Mouse (Mus musculus) mesoderm, embryonic 11.5 days (tissue): ENCODE data around the gene Pwwp2b.
A peak's percentile ranks its signal among the peaks of the same experiment; 100 is the strongest.

Experiments used
- DNase-seq: peaks from one replicate; pipeline ENCODE4 v3.0.0-alpha.2; 2012; ENCODE audit warnings: low read depth, low spot score

The Pwwp2b gene

DNA sequence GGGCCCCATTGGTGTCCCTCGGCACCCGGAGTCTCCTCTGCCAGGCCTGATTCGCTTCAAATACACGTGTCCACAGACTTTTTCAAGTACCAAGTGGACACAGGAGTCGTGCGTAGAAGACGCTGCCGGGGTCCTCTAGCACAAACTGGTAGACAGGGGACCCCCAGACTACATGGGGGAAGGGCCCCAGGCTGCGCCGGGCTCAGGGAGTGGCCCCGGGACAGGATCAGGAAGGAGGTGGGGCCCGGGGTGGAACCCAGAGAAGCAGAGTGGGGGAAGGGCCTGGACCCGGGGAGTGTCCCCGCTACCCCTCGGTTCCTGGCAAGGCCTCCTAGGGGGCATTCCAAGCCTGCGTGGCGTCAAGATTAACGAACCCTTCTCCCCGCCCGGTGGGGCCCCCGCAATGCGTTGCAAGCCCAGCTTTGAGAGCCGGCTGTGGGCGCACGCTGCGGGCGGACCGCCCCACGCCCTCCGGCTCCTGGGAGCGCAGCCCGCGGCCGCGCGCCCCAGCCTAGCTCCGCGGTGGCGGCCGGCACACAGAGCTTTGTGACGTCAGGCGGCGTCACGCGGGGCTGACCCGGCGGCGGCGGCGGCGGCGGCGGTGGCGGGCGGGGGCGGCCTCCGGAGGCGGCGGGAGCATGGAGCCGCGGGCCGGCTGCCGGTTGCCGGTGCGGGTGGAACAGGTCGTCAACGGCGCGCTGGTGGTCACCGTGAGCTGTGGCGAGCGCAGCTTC, at the start of gene Pwwp2b:
Gene Pwwp2b, plus strand, starts transcription at position 602 of the 734 bp plus-strand sequence.
- peak; percentile 72 for DNase-seq

- DNase-seq = peak; percentile 74
These were observed 48.2 kb upstream of the Pwwp2b start for GRCm38 (mm10) chr7:139200108-139200507.

- no peak for DNase-seq
These were observed 47.1 kb upstream of the Pwwp2b start for GRCm38 (mm10) chr7:139201209-139201608.

DNA sequence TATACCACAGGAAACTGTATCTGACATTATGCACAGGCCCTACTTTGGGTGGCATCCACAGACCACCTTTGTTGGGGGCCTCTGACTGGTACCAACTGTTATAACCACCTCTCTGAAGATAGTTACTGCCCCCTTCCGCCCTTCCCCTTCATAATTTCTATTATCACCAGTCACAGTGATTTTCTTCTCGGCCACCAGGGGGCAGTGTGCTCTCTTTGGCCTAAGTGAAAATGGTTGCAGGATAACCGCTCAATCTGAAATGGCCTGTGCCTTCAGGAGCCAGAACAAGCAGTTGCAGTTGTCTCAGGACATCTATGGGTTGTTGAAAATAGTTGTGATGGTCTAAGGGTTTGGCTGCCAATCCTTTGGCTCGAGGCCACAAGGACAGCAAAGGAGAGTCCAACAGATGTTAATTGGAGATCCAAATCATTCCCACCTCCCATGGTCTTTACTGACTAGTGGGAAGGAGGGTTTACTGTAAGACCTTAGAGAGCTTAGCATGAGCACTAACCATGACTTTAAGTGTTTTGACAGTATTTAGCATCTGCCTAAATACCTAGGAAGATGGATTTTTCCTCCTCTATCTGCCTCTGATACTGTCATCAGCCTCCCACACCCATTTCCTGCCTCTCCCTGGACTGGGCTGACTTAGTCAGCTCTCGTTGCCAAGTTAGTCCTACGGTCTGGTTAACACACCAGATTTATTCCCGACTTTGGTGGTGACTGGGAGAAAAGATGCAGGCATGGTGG, 40.1 kb upstream of the Pwwp2b start:
- DNase-seq = peak; percentile 80

DNA sequence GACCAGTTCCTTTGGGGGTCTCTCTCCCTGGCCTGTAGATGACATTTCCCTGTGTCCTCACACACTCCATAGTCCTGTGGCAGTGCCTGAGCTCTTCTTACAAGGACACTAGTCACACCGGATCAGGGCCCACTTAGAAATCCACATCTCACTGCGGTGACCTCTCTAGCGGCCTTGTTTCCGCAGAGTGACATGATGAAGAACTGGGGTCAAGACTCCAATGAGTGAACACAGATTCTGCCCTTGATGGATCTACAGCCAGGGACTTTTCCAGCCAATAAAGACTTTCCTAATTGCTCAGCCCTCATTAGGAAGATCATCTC, 39.5 kb upstream of the Pwwp2b start:
- no peak for DNase-seq

GRCm38 (mm10) chr7:139211761-139212160, 36.5 kb upstream of the Pwwp2b start:
- no peak for DNase-seq

DNA sequence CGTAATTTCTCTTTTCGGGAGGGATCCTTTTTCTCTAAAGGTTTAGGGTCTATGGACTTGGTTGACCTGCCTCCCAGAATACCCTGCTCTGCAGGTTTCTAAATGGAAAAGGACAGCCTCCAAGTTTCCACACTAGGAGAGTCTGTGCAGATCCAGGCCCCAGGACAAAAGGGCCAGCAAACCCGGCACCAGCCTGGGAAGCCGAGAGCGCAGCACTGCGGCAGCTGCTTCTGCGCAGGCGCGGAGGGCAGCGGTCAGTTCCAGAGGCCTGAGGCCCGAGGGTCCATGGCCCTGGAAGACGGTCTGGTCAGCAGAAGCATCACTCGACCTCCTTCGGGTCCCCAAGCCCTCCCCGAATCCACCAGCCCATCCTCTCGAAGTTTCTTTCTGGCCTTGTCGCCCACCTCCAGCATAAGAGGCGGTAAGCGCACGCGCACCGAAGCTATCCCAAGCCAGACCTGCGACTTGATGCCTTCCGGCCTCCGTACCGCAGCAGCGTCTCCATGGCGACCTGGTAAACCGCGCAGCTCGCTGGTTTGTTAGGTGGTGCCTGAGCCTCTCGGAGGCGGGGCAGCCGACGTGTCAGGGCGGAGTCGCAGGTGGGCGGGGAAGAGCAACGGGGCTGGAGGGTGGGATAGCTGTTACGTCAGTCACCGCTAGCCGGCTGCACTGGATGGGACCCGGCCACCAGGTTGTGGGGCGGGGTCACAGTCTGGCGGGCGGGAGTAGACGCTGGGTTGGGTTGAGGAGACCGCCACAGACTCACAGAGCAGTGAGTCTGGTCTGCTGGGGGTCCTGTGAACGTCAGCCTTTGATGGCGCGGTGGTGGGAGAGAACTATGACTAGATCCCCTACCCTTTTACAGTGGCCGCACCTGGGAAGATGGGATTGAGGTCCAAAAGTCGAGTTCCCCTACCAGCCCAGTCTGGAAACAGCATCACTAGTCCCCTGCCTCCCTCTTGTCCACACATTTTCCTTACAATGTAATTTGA, 35.2 kb upstream of the Pwwp2b start, which contains the start of the genes Lrrc27 and Stk32c:
Gene Lrrc27, plus strand, starts transcription at position 235 of the 992 bp plus-strand sequence.
Gene Stk32c, minus strand, starts transcription at position 554 of the 992 bp plus-strand sequence.
- peak; percentile 99 for DNase-seq

DNA sequence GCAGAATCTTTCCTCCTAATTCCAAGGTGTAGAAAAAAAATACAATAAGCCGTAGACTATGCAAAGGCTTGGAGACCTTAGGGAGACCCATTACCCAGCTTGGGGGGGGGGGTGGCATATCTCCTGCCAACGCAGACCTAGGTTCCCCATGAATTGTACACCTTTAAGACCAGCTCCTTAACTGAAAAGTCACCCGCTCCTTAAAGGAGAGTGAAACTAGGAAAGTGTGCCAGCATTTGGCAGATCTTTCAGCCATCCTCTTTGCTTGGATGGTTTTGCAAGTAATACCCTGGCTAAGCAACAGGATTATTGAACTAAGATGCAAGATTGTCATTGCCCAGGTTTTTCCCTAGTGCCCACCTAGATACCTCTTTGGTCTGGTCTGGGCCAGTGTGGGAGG, 34.5 kb upstream of the Pwwp2b start:
- no peak for DNase-seq

DNA sequence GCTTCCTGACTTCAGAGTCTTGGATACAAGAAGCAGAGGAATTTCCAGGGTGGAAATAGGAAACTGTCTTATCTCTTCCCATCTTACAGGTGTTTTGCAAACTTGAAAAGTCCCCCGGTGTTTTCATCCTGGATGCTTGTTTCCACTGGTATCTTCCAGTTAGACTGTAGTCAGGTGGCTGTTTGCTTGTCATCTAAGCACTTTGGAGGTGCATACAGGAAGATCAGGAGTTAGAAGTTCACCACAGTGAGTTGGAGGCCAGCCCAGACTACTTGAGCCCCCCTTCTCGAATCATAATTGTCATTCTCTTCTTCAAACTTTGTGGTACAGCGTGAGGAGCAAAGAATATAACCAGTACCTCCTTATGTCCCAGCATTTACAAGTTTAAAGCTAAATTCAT, 34.1 kb upstream of the Pwwp2b start:
- no peak for DNase-seq

- DNase-seq = no peak
These were observed 33.5 kb upstream of the Pwwp2b start for GRCm38 (mm10) chr7:139214596-139215340.

- no peak for DNase-seq
These were observed 32.8 kb upstream of the Pwwp2b start for GRCm38 (mm10) chr7:139215516-139215915.

DNA sequence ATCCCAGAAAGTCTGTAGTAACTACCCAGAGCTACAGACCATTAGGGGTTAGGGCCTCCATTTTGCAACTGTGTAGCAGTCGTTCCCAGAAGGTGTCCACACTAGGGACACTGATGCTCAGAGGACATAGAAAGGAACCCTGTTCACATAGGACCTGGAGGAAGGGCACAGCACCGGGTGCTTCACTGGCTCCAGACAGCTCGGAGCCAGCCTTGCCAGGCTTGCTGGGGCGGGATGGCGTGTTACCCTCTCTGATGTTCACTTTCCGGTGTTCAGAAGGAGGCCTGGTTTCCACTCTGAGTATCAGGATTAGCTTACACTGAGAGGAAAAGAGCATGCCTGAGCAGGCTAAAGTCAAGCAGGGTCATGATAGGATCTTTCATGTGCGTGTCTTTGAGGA, 32.3 kb upstream of the Pwwp2b start:
- no peak for DNase-seq

GRCm38 (mm10) chr7:139216464-139216863, 31.8 kb upstream of the Pwwp2b start:
- no peak for DNase-seq

DNA sequence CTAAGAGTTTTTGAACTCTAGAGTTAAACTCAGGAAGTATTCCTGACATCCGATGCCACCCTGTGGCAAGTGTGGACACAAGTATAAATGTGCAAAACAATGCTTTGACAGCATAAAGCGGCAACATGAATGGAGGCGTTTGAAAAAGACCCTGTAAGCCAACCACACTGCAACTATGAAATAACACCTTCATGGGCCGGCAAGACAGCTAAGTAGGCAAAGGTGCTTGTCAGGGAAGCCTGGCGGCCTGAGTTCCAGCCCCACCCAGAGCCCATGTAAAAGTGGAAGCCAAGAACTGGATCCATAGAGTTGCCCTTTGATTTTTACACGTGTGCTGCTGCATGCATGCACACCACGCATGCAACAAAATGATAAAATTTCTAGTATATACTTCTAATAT, 31.2 kb upstream of the Pwwp2b start:
- DNase-seq = no peak

DNA sequence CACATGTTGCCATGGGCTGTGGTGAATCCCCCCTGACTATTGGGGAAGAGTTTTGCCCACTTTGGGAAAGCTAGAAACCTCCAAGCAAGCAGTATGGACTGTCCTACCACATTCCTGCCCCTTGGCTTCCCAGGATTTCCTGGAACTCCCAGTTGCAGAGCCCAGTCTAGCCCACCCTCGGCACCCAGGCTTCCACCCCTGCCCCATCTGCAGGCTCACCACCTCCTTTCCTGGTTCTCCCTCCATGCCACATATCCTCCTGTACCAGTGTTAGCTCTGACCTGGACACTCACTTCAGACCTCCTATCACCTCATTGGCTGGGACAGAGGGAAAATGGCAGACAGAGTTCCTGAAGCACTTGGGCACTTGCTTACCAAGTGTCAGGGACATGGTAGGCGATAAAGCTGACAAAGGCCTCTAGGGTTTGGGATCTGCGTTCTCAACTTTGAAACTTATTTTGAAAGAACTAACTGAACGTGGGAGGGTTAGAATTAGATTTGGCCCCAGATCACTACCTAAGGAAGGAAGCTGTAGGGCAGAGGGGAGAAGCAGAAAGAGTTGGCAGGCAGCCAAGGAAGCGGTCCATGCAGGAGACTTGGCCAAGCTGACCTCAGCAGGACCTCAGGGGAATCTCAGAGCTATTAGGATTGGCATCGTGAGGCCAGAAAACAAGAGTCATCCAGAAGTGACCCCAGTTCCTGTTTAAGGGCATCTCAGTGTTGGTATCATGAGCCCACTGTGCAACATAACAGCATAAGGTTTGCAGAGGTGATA, 29.5 kb upstream of the Pwwp2b start:
- no peak for DNase-seq

- no peak for DNase-seq
These were observed 28.8 kb upstream of the Pwwp2b start for GRCm38 (mm10) chr7:139219486-139219885.

- peak; percentile 43 for DNase-seq
These were observed 28.0 kb upstream of the Pwwp2b start for GRCm38 (mm10) chr7:139220303-139220702.

DNA sequence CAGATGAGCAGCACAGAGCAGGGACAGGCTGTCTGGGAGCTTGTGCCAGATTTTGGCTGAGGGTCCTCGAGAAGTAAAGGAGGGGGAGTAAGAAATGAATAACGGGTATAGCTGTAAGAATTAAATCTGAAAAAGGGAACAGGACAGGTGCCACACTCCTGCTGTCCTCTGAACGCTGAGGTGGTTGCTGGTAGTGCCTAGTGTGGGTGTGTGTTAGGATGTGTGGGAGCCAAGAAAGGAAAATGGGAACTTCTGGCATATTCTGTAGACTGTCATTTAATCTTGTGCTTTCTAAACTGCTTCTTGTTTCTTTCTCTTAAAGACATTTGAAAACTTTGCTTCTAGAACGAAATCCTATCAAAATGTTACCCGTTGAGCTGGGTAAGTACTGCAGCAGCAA, 27.2 kb upstream of the Pwwp2b start:
- no peak for DNase-seq

DNA sequence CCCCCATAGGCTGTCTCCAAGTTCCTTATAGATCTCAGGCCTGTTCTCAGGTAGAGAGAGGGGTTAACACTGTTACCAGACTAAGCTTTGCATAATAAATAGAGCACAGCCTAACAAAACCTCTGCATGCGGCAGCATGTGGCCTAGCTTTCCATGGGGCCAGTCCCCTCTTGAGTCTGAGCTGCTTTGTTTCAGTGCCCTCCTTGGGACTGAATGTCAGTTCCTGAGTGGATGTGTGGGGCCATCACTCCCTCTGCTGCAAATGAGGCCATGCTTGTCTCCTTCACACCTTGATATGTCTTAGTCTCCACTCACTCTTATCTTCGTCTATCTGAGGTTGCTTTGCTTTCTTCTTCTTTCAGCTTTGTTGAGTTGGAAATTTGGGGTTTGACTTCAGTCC, 26.4 kb upstream of the Pwwp2b start:
- no peak for DNase-seq

DNA sequence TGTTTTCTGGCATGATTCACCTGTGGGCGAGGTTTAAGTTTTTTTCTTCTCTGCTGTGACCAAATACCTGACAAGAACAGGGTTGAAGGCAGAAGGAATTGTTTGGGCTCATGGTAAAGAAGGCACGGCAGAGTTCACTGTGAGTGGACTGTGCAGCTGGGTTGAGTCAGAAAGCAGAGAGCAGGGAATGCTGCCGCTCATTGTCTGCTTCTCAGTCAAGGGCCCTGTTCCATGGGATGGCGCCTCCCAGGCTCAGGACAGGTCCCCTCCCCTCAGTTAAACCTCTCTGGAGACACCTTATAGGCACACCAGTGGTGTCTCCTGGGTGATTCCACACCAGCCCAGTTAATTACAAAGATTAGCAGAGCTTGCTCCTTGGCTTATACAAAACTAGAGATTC, 25.9 kb upstream of the Pwwp2b start:
- DNase-seq = no peak
